Mouse (Mus musculus): ENCODE data around the gene Rchy1. TPM values are rescaled to one million over a fixed set of nuclear protein-coding genes. Genes with fewer than 3 reads are reported as not detected.

The Rchy1 gene
- total and polyA plus RNA-seq, 3 experiments = 28.2 to 34.1 (median 32.4) TPM

DNA sequence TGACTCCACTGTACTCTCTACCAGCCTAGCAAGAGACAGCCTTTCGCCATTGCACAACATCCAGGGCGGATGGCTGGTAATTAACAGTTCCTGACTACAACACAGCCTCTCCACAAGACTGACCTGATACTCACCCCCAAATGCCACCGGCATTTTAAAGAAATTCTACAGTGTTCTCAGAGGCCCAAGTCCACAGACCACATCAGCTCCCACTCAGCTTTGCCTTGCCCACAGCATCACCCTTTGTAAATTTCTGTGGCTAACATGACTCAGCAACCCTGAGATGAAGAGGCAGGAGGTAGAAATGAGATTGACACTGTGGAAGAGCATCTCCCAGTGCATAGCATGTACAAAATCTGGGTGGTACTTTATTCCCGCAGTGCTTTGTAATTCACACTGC is 52.3 kb downstream of the Rchy1 start:
- DNase-seq (ENCODE audit: extremely low read depth) = no peak
- H3K4me3 ChIP-seq (replicated peaks in 1 of 3; ENCODE audit: low read depth in 2 of 3, low read length in 2 of 3, poor library complexity in 1 of 3) = no peak overlapping the region

DNA sequence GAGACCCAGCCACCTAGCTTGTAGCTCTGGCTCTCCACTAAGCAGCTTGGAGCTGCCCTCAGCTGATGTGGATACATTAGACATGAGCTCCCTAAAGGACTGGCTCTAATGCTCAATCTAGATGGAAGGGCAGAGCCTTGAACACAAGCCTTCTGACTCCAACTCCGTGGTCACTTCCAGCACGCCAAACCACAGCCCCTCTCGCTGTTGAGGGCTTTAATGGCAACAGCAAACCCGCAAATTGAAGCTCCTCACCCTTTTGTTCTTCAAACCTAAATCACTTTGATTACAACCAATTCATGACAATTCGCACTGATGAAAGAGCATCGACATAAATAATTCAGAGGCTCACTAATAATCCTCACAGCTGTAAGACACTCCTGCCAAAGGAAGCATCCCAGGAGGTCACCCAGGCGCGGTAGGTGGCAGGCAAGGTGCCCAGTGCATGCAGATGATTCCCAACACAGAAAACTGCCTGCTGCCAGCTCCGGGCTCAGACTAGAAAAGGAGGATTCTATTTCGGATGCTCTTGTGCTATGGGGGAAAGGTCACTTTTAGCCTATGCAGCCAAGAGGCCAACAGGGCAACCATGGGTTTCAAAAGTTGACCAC is 53.8 kb downstream of the Rchy1 start:
- H3K27me3 ChIP-seq (replicated peaks) = no peaks in the 10 kb centered on the region
- no peak overlapping the region for H3K9ac ChIP-seq (ENCODE audit: insufficient read depth, low read depth)
- no peaks in the 10 kb centered on the region for H3K79me2 ChIP-seq (replicated peaks; ENCODE audit: control insufficient read depth, extremely low read depth, insufficient read depth, poor library complexity, severe bottlenecking)
- in situ Hi-C loops (cut with MboI; ENCODE audit: low pct_ligation_motif_present, low pct_unique_long_range_greater_than_20kb, low sequenced_read_pairs) = no loop called here
- H3K4me3 ChIP-seq (replicated peaks in 1 of 3; ENCODE audit: low read depth in 2 of 3, low read length in 2 of 3, poor library complexity in 1 of 3) = no peak overlapping the region
- no peak overlapping the region for H3K4me2 ChIP-seq (ENCODE audit: insufficient read depth, low read depth, poor library complexity, severe bottlenecking)
- H3K9me3 ChIP-seq (replicated peaks; ENCODE audit: low read length) = no peaks in the 10 kb centered on the region
- TF ChIP-seq CHD2 (IDR thresholded peaks at IDR 0.05; ENCODE audit: low read length) (no peak), UBTF (IDR thresholded peaks at IDR 0.05; ENCODE audit: low read depth, low read length) (no peak), ZC3H11A (IDR thresholded peaks at IDR 0.05; ENCODE audit: low read depth, low read length) (no peak), RAD21 (IDR thresholded peaks at IDR 0.05; ENCODE audit: low read depth, low read length) (no peak), CTCF (conservative IDR thresholded peaks at IDR 0.05 in 1 of 2, IDR thresholded peaks at IDR 0.05 in 1 of 2; ENCODE audit: low read depth in 2 of 2, low read length in 2 of 2) (no peak), ZKSCAN1 (IDR thresholded peaks at IDR 0.05; ENCODE audit: borderline replicate concordance, low read depth, low read length) (no peak), TBP (conservative IDR thresholded peaks at IDR 0.05; ENCODE audit: low read depth, low read length) (no peak), JUN (IDR thresholded peaks at IDR 0.05; ENCODE audit: insufficient read depth, low read depth, low read length) (no peak), KAT2A (IDR thresholded peaks at IDR 0.05; ENCODE audit: insufficient replicate concordance, low read length) (no peak), USF2 (conservative IDR thresholded peaks at IDR 0.05; ENCODE audit: low read depth, low read length) (no peak), CHD1 (IDR thresholded peaks at IDR 0.05; ENCODE audit: low read depth, low read length) (no peak), E2F4 (IDR thresholded peaks at IDR 0.05; ENCODE audit: insufficient replicate concordance, low read depth, low read length) (no peak)
- no peak for DNase-seq (ENCODE audit: extremely low read depth)
- no peak overlapping the region for H3K27ac ChIP-seq (ENCODE audit: insufficient read depth, low read depth)
- peaks cover 0 to 3% of the 10 kb centered on the region in 2 experiments; a peak in 1 of 4 replicates for H3K4me1 ChIP-seq (ENCODE audit: control insufficient read depth in 1 of 2, insufficient read depth in 2 of 2)
- dilution Hi-C loops (cut with MboI; ENCODE audit: extremely low pct_ligation_motif_present, extremely low pct_unique_long_range_greater_than_20kb, low sequenced_read_pairs) = no loop called here
- no peaks in the 10 kb centered on the region for H3K36me3 ChIP-seq (replicated peaks in 1 of 2; ENCODE audit: control insufficient read depth in 1 of 2, insufficient read depth in 1 of 2, low read length in 1 of 2)

More for the DNA sequence above, 52.3 kb downstream of the Rchy1 start:
- Histone ChIP-seq H3K36me3 (replicated peaks in 1 of 2; ENCODE audit: control insufficient read depth in 1 of 2, insufficient read depth in 1 of 2, low read length in 1 of 2) (no peaks in the 10 kb centered on the region), H3K27me3 (replicated peaks) (no peaks in the 10 kb centered on the region), H3K27ac (ENCODE audit: insufficient read depth, low read depth) (no peak overlapping the region), H3K4me2 (ENCODE audit: insufficient read depth, low read depth, poor library complexity, severe bottlenecking) (no peak overlapping the region), H3K9ac (ENCODE audit: insufficient read depth, low read depth) (no peak overlapping the region), H3K79me2 (replicated peaks; ENCODE audit: control insufficient read depth, extremely low read depth, insufficient read depth, poor library complexity, severe bottlenecking) (no peaks in the 10 kb centered on the region), H3K4me1 (ENCODE audit: control insufficient read depth in 1 of 2, insufficient read depth in 2 of 2) (peaks cover 0 to 4% of the 10 kb centered on the region in 2 experiments; a peak in 1 of 4 replicates), H3K9me3 (replicated peaks; ENCODE audit: low read length) (no peaks in the 10 kb centered on the region)
- in situ Hi-C loops (cut with MboI; ENCODE audit: low pct_ligation_motif_present, low pct_unique_long_range_greater_than_20kb, low sequenced_read_pairs) (no loop called here), dilution Hi-C loops (cut with MboI; ENCODE audit: extremely low pct_ligation_motif_present, extremely low pct_unique_long_range_greater_than_20kb, low sequenced_read_pairs) (no loop called here)
- no peak for TF ChIP-seq TCF12 (IDR thresholded peaks at IDR 0.05; ENCODE audit: low read depth, low read length)
- TF ChIP-seq JUND (conservative IDR thresholded peaks at IDR 0.05; ENCODE audit: low read depth, low read length) = no peak
- TF ChIP-seq MAZ (IDR thresholded peaks at IDR 0.05; ENCODE audit: low read depth, low read length) = no peak
- no peak for TF ChIP-seq HCFC1 (IDR thresholded peaks at IDR 0.05; ENCODE audit: low read depth, low read length)
- no peak for TF ChIP-seq JUN (IDR thresholded peaks at IDR 0.05; ENCODE audit: insufficient read depth, low read depth, low read length)
- TF ChIP-seq ZMIZ1 (IDR thresholded peaks at IDR 0.05; ENCODE audit: low read depth, low read length) = no peak
- no peak for TF ChIP-seq RCOR1 (conservative IDR thresholded peaks at IDR 0.05; ENCODE audit: low read depth, low read length)
- TF ChIP-seq PAX5 (IDR thresholded peaks at IDR 0.05; ENCODE audit: low read length) = no peak
- no peak for TF ChIP-seq CHD2 (IDR thresholded peaks at IDR 0.05; ENCODE audit: low read length)
- TF ChIP-seq MEF2A (IDR thresholded peaks at IDR 0.05; ENCODE audit: borderline replicate concordance, low read depth, low read length) = no peak
- TF ChIP-seq USF2 (conservative IDR thresholded peaks at IDR 0.05; ENCODE audit: low read depth, low read length) = no peak
- no peak for TF ChIP-seq MYC (IDR thresholded peaks at IDR 0.05; ENCODE audit: low read depth, low read length)
- no peak for TF ChIP-seq SIN3A (IDR thresholded peaks at IDR 0.05; ENCODE audit: low read length)
- no peak for TF ChIP-seq TBP (conservative IDR thresholded peaks at IDR 0.05; ENCODE audit: low read depth, low read length)
- no peak for TF ChIP-seq CHD1 (IDR thresholded peaks at IDR 0.05; ENCODE audit: low read depth, low read length)
- no peak for TF ChIP-seq ZKSCAN1 (IDR thresholded peaks at IDR 0.05; ENCODE audit: borderline replicate concordance, low read depth, low read length)
- no peak for TF ChIP-seq E2F4 (IDR thresholded peaks at IDR 0.05; ENCODE audit: insufficient replicate concordance, low read depth, low read length)
